Mouse (Mus musculus): ENCODE data around the gene Map1lc3b.

GRCm38 (mm10) chr8:121621879-121622278 lies 31.7 kb downstream of the Map1lc3b start:
- TF ChIP-seq CTCF (IDR thresholded peaks at IDR 0.05; ENCODE audit: insufficient read depth, low read length) (no peak), POLR2A (IDR thresholded peaks at IDR 0.05; ENCODE audit: borderline replicate concordance, extremely low read depth, low read depth, low read length) (no peak)
